Mouse (Mus musculus) heart, adult 8-10 months (tissue): ENCODE data around the gene Tedc1. TPM values are rescaled to one million over a fixed set of nuclear protein-coding genes. Genes with fewer than 3 reads are reported as not detected.
A peak's percentile ranks its signal among the peaks of the same experiment; 100 is the strongest.
"Not testable (repeated sequence)": the region's sequence is repeated elsewhere in the genome, so short reads cannot be mapped to it uniquely, and the experiment has no call there.

Experiments
- DNase-seq: peaks from one replicate; pipeline ENCODE4 v3.0.0; 2022; ENCODE audit warnings: low spot score
- total RNA-seq, 4 experiments: library from RNA; stranded (reverse); gene quantifications; 2 replicates each; pipeline ENCODE4 v1.2.4; 2022

Gene Tedc1
- total RNA-seq, 4 experiments from 2014 or later: 0.12 to 0.49 (median 0.33) TPM

GRCm38 (mm10) chr12:113152991-113153525 is 3.2 kb upstream of the Tedc1 start:
- DNase-seq: no peak

GRCm38 (mm10) chr12:113153971-113154370 is 2.2 kb upstream of the Tedc1 start:
- DNase-seq: no peak

- no peak for DNase-seq
Measured at GRCm38 (mm10) chr12:113154747-113155075, 1.5 kb upstream of the Tedc1 start.

GRCm38 (mm10) chr12:113155076-113155771 is 997 bp upstream of the Tedc1 start:
- peak; percentile 62 for DNase-seq

GRCm38 (mm10) chr12:113156540-113156929 is 314 bp downstream of the Tedc1 start:
- no peak for DNase-seq

- DNase-seq: no peak
Measured at GRCm38 (mm10) chr12:113157002-113157401, 781 bp downstream of the Tedc1 start.

- DNase-seq: no peak
Measured at GRCm38 (mm10) chr12:113157521-113157920, 1.3 kb downstream of the Tedc1 start.

- no peak for DNase-seq
Measured at GRCm38 (mm10) chr12:113157971-113158370, 1.8 kb downstream of the Tedc1 start.

GRCm38 (mm10) chr12:113163561-113164006 is 7.4 kb downstream of the Tedc1 start:
- DNase-seq: no peak

GRCm38 (mm10) chr12:113168031-113168536 is 11.9 kb downstream of the Tedc1 start:
- no peak for DNase-seq

- DNase-seq: no peak
Measured at GRCm38 (mm10) chr12:113176960-113177725, 20.9 kb downstream of the Tedc1 start.

GRCm38 (mm10) chr12:113181020-113181419 is 24.8 kb downstream of the Tedc1 start:
- DNase-seq: no peak

- DNase-seq: no peak
Measured at GRCm38 (mm10) chr12:113184945-113185344, 28.7 kb downstream of the Tedc1 start.

- DNase-seq: no peak
Measured at GRCm38 (mm10) chr12:113185442-113186291, 29.4 kb downstream of the Tedc1 start, which contains the start of gene Tmem121. Gene Tmem121, plus strand, starts transcription at chr12:113185930.

GRCm38 (mm10) chr12:113186326-113187010 is 30.2 kb downstream of the Tedc1 start:
- DNase-seq: no peak

GRCm38 (mm10) chr12:113187011-113187375 is 30.8 kb downstream of the Tedc1 start:
- DNase-seq: no peak

GRCm38 (mm10) chr12:113187584-113188295 is 31.5 kb downstream of the Tedc1 start:
- DNase-seq: peak; percentile 27

GRCm38 (mm10) chr12:113188349-113189055 is 32.3 kb downstream of the Tedc1 start:
- no peak for DNase-seq

- DNase-seq: no peak
Measured at GRCm38 (mm10) chr12:113193423-113193822, 37.2 kb downstream of the Tedc1 start.

GRCm38 (mm10) chr12:113199132-113199531 is 42.9 kb downstream of the Tedc1 start:
- not testable (repeated sequence) for DNase-seq
